Mouse (Mus musculus) forebrain, embryonic 10.5 days (tissue): ENCODE data around the gene Tpp2. TPM values are rescaled to one million over a fixed set of nuclear protein-coding genes. Genes with fewer than 3 reads are reported as not detected.
A peak's percentile ranks its signal among the peaks of the same experiment; 100 is the strongest.
"Not testable (repeated sequence)": the region's sequence is repeated elsewhere in the genome, so short reads cannot be mapped to it uniquely, and the experiment has no call there.

Experiments
- DNase-seq: peaks from one replicate; pipeline ENCODE4 v3.0.0-alpha.2; 2017; ENCODE audit warnings: low spot score; ENCODE audit errors: extremely low spot score
- H3K27ac ChIP-seq: fragments of 300-500 bp; sonication (generic); 2 replicates; pipeline ENCODE4 v1.5.1; 2016; ENCODE audit warnings: mild to moderate bottlenecking
- H3K27me3 ChIP-seq: fragments of 300-500 bp; sonication (generic); 2 replicates; pipeline ENCODE4 v1.6.1; 2016; ENCODE audit warnings: mild to moderate bottlenecking; ENCODE audit not compliant: poor library complexity, severe bottlenecking
- H3K36me3 ChIP-seq: fragments of 300-500 bp; sonication (generic); replicated peaks from 2 replicates; pipeline ENCODE4 v1.6.1; 2016; ENCODE audit warnings: mild to moderate bottlenecking, moderate library complexity
- H3K4me1 ChIP-seq: fragments of 300-500 bp; sonication (generic); 2 replicates; pipeline ENCODE4 v1.6.1; 2016
- H3K4me3 ChIP-seq: fragments of 300-500 bp; sonication (generic); 2 replicates; pipeline ENCODE4 v1.5.1; 2016; ENCODE audit warnings: mild to moderate bottlenecking, moderate library complexity
- H3K9me3 ChIP-seq: fragments of 300-500 bp; sonication (generic); 2 replicates; pipeline ENCODE4 v1.6.1; 2016; ENCODE audit warnings: mild to moderate bottlenecking, moderate library complexity
- WGBS: fragments of 180-500 bp; shearing (Covaris S2); methylation state at CpG from one replicate; pipeline ENCODE4 v1.1.7; 2016; 5-methylcytosine and 5-hydroxymethylcytosine counted together
- polyA plus RNA-seq: library from polyadenylated mRNA; unstranded; fragments of >200 nt; fragmentation: Nextera tagmentation; extraction: Ambion mirVana; gene quantifications from 2 replicates; pipeline ENCODE4 v1.2.1, GENCODE M21; 2016

Tpp2 gene
- polyA plus RNA-seq, result 68.9 and 74.9 TPM in 2 replicates

DNA sequence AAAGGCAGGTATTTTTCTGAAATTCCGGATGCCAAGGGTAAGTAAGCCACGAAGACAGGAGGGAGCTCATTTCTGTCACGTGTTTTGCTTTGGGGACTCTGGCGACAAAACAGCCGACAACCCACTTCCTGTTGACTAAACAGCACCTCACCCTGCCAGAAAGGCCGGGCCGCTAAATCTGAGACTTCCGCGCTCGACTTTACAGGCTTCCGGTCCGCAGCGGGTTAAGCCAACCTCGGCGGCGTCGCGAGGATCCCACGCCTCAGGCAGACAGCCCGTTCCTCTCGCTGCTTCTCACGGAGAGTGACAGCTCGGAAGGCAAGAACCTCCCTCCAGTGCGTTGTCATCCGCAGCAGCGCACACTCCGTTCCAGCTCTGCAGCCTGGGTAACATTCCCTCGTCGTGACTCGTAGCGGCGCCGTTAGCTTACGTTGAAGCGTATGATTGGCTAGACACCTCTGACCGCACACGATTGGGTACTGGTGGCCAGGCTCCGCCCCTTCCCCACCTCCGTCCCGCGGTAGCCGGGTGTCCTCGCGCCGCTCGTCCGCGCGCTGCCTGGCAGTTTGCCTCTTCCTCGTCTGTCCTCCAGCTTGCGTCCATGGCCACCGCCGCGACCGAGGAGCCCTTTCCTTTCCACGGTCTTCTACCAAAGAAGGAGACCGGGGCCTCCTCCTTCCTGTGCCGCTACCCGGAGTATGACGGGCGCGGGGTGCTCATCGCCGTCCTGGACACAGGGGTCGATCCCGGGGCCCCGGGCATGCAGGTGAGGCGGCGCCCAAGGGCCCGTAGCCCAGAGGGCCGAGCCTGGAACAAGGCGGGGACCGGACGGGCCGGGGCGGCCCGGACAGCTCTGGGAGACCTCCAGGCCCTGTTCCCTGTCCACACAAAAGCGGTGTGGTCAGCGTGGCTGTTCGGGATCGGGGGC lies at the start of gene Tpp2:
TSS of gene Tpp2 (plus strand) at position 160 of the 928 bp plus-strand sequence.
- peak within 1 kb of the TSS; percentile 99 for H3K4me3 ChIP-seq
- H3K27ac ChIP-seq, result peak within 1 kb of the TSS; percentile 96
- WGBS, result under 1% methylated on average over 81 of the region's 81 CpGs
- H3K27me3 ChIP-seq, result no peaks in the 10 kb centered on the region
- no peaks in the 10 kb centered on the region for H3K9me3 ChIP-seq
- H3K4me1 ChIP-seq, result peaks cover 27% of the 10 kb centered on the region
- 0 out of 2 replicates have a peak, but pooled peaks cover 7% of the 10 kb centered on the region for H3K36me3 ChIP-seq
- DNase-seq, result peak; percentile 94

DNA sequence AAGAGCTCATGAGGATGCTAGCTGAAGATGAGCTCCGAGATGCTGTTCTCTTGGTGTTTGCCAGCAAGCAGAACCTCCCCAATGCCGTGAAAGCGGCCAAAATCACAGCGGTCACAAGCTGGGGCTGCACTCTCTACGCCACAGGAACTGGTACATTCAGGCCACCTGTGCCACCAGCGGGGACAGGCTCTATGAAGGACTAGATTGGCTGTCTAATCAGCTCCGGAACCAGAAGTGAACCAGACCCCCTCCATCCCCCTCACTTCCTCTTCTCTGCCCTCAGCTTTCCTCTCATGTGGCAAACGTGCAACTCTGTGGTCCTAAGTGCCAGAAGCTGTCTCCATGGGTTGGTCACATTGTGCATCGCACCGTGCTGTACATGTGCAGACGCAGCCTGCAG lies 45.1 kb upstream of the Tpp2 start:
- DNase-seq, H3K9me3 ChIP-seq, H3K4me1 ChIP-seq, H3K36me3 ChIP-seq, H3K27me3 ChIP-seq, H3K4me3 ChIP-seq, H3K27ac ChIP-seq: not testable (repeated sequence)
- WGBS, result 89% methylated on average over 11 of the region's 11 CpGs

GRCm38 (mm10) chr1:43895742-43896141 lies 37.7 kb upstream of the Tpp2 start:
- no peak for DNase-seq
- Histone ChIP-seq H3K27ac (no peak overlapping the region), H3K27me3 (no peaks in the 10 kb centered on the region), H3K36me3 (no peaks in the 10 kb centered on the region), H3K4me1 (peaks cover 11% of the 10 kb centered on the region), H3K9me3 (peaks cover 7% of the 10 kb centered on the region; the same call in 1 of the 2 replicates), H3K4me3 (no peak overlapping the region)

GRCm38 (mm10) chr1:43897131-43897530 lies 36.3 kb upstream of the Tpp2 start:
- H3K4me3 ChIP-seq, result no peak overlapping the region
- 92% methylated on average over 2 of the region's 2 CpGs for WGBS
- H3K27me3 ChIP-seq, result no peaks in the 10 kb centered on the region
- H3K9me3 ChIP-seq, result peaks cover 7% of the 10 kb centered on the region; the same call in 1 of the 2 replicates
- no peak for DNase-seq
- no peaks in the 10 kb centered on the region for H3K36me3 ChIP-seq
- no peak overlapping the region for H3K27ac ChIP-seq
- H3K4me1 ChIP-seq, result peaks cover 11% of the 10 kb centered on the region

GRCm38 (mm10) chr1:43897987-43898386 lies 35.5 kb upstream of the Tpp2 start:
- no peak overlapping the region for H3K4me3 ChIP-seq
- H3K4me1 ChIP-seq, result peaks cover 11% of the 10 kb centered on the region
- H3K9me3 ChIP-seq, result peaks cover 7% of the 10 kb centered on the region; the same call in 1 of the 2 replicates
- DNase-seq, result no peak
- H3K27ac ChIP-seq, result no peak overlapping the region
- 86% methylated on average over 18 of the region's 18 CpGs for WGBS
- no peaks in the 10 kb centered on the region for H3K36me3 ChIP-seq
- H3K27me3 ChIP-seq, result no peaks in the 10 kb centered on the region

GRCm38 (mm10) chr1:43898991-43899714 lies 34.3 kb upstream of the Tpp2 start:
- no peaks in the 10 kb centered on the region for H3K27me3 ChIP-seq
- peak overlapping the region; percentile 62 for H3K27ac ChIP-seq
- peak; percentile 78 for DNase-seq
- H3K9me3 ChIP-seq, result peaks cover 7% of the 10 kb centered on the region; the same call in 1 of the 2 replicates
- no peaks in the 10 kb centered on the region for H3K36me3 ChIP-seq
- WGBS, result 12% methylated on average over 18 of the region's 18 CpGs
- peak overlapping the region; percentile 44 for H3K4me3 ChIP-seq
- H3K4me1 ChIP-seq, result peaks cover 11% of the 10 kb centered on the region

- Histone ChIP-seq H3K9me3 (0 out of 2 replicates have a peak, but pooled peaks cover under 1% of the 10 kb centered on the region), H3K4me1 (peaks cover 11% of the 10 kb centered on the region), H3K4me3 (no peak overlapping the region), H3K27me3 (no peaks in the 10 kb centered on the region), H3K36me3 (no peaks in the 10 kb centered on the region), H3K27ac (no peak overlapping the region)
- WGBS, result 88% methylated on average over 1 of the region's 1 CpGs
- no peak for DNase-seq
These were observed 31.0 kb upstream of the Tpp2 start for GRCm38 (mm10) chr1:43902417-43902816.

GRCm38 (mm10) chr1:43902855-43903254 lies 30.6 kb upstream of the Tpp2 start:
- WGBS, result 75% methylated on average over 4 of the region's 4 CpGs
- no peaks in the 10 kb centered on the region for H3K36me3 ChIP-seq
- peaks cover 11% of the 10 kb centered on the region for H3K4me1 ChIP-seq
- no peaks in the 10 kb centered on the region for H3K9me3 ChIP-seq
- H3K4me3 ChIP-seq, result no peak overlapping the region
- DNase-seq, result no peak
- H3K27ac ChIP-seq, result no peak overlapping the region
- H3K27me3 ChIP-seq, result no peaks in the 10 kb centered on the region

DNA sequence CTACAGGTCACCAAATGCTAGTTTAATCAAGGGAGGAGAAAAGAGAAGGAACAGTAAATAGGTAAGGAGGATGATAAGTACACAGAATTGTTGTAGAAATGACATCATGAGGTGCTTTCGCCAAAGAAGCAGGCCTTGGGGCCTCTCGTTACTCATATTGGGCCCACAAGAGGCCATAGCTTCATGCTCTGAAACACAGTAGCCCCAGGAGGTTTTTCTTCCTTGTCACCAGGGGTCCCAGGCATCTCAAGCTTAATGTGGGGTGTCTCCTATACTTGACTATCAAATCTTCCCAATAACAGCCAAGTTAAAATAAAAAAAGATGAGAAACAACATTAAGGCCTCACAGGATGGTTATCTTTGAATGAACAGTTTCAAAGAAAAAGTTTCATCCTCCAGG lies 18.0 kb upstream of the Tpp2 start:
- 57% methylated on average over 2 of the region's 2 CpGs for WGBS

DNA sequence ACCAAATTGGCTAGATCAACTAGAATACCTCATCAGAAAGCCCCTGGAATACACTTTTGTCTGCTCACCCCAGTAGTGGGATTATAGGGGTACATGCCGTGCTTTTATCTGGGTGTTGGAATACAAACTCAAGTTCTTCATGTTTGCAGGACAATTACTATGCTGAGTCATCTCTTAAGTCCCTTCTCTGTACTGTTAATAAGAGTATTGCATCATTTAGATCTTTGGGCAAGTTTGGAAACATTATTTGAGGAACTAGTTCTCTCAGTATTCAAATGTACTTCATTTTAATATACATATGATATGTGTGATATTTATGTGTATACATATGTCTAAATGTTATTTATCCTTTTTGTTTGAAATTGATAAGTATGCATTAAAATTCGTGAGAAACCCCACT lies 16.6 kb upstream of the Tpp2 start:
- no peak for DNase-seq
- Histone ChIP-seq H3K27ac (no peak overlapping the region), H3K4me3 (no peak overlapping the region), H3K27me3 (no peaks in the 10 kb centered on the region), H3K36me3 (no peaks in the 10 kb centered on the region), H3K9me3 (no peaks in the 10 kb centered on the region), H3K4me1 (no peaks in the 10 kb centered on the region)
- 67% methylated on average over 2 of the region's 2 CpGs for WGBS

More for the DNA sequence above, 18.0 kb upstream of the Tpp2 start:
- Histone ChIP-seq H3K9me3 (no peaks in the 10 kb centered on the region), H3K4me3 (no peak overlapping the region), H3K27ac (no peak overlapping the region), H3K27me3 (no peaks in the 10 kb centered on the region), H3K36me3 (no peaks in the 10 kb centered on the region), H3K4me1 (no peaks in the 10 kb centered on the region)
- DNase-seq, result no peak

DNA sequence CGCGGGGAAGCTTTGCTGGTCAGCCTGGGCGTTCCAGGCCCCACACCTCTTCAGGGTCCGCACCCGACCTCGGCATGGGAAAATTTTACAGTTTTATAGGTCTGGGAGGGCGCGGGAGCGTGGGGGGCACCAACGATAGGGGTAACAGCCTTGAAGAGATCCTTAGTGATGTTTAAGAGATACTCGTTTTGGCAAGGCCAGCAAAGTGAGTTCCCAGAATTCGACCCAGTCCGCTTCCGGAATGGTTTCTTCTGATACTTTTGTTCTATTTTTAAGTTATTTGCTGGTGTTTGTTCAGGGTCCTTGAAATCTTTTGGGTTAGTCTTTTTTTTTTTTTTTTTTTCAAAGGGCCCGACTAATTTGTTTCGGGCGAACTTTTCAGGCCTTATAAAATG lies 966 bp downstream of the Tpp2 start:
- Histone ChIP-seq H3K4me3 (peak overlapping the region; percentile 99), H3K36me3 (0 out of 2 replicates have a peak, but pooled peaks cover 7% of the 10 kb centered on the region), H3K27ac (peak overlapping the region; percentile 96), H3K27me3 (no peaks in the 10 kb centered on the region), H3K9me3 (no peaks in the 10 kb centered on the region), H3K4me1 (peaks cover 27% of the 10 kb centered on the region)
- WGBS, result 3% methylated on average over 17 of the region's 17 CpGs
- DNase-seq, result no peak

DNA sequence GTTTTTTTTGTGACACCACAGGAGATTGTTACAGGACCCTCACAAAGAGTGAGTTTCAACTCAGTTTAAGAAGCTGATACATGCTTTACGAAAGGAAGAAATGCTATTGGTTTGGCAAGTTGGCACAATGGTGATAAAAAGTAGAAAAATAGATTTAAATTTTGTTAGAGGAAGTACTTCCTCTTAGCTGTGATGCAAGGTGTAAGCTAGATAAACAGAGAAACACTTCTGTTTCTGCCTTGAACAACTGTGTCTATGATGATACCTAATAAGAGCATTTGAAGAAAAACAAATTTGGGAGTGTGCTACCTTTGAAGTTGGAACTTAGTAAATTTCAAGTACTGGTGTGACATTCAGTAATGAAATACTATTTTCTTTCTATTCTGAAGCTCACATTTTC lies 5.9 kb downstream of the Tpp2 start:
- DNase-seq, result no peak
- H3K27me3 ChIP-seq, result no peaks in the 10 kb centered on the region
- no peaks in the 10 kb centered on the region for H3K9me3 ChIP-seq
- WGBS, result 96% methylated on average over 1 of the region's 1 CpGs
- H3K27ac ChIP-seq, result no peak overlapping the region
- peaks cover 19% of the 10 kb centered on the region for H3K4me1 ChIP-seq
- peaks cover 47% of the 10 kb centered on the region for H3K36me3 ChIP-seq
- no peak overlapping the region for H3K4me3 ChIP-seq
